ENCODE assay signal across 17 mouse cellular contexts in genomic region chr19:4404840-4405239, GRCm38 (mm10). TPM values are rescaled to one million over a fixed set of nuclear protein-coding genes. Genes with fewer than 3 reads are reported as not detected.
"Had no signal": no experiment of that assay in that cellular context is flagged by ENCODE, and none has a peak within 500 bp of the region (broad histone marks: within the 10 kb centered on the region; RNA-seq: fewer than 3 reads in every experiment).

No protein-coding gene starts in this region.

- H3K27me3 ChIP-seq: neural tube, embryonic 13.5 days; neural tube, embryonic 15.5 days; stomach, embryonic 15.5 days had no signal

- H3K4me1 ChIP-seq: neural tube, embryonic 13.5 days; neural tube, embryonic 15.5 days; stomach, embryonic 15.5 days had no signal

- H3K27ac ChIP-seq: neural tube, embryonic 13.5 days; neural tube, embryonic 15.5 days; stomach, embryonic 15.5 days; stomach, postnatal 0 days had no signal

- H3K36me3 ChIP-seq: neural tube, embryonic 13.5 days; neural tube, embryonic 15.5 days; stomach, embryonic 15.5 days had no signal

- H3K4me3 ChIP-seq: neural tube, embryonic 13.5 days; neural tube, embryonic 15.5 days; stomach, embryonic 15.5 days had no signal

- DNase-seq: retina, postnatal 1 day; right cerebral cortex, adult 18-20 months; right cerebral cortex, postnatal 14 days; right cerebral cortex, postnatal 25 days; right cerebral cortex, postnatal 4 days; spleen, adult 18-20 months; thymus, adult 18-20 months; thymus, adult 2 months; thymus, postnatal 14 days; thymus, postnatal 25 days; thymus, postnatal 36 days; thymus, postnatal 4 days had no signal

- H3K9me3 ChIP-seq: neural tube, embryonic 13.5 days; neural tube, embryonic 15.5 days; stomach, embryonic 15.5 days had no signal

- H3K9ac ChIP-seq: neural tube, embryonic 13.5 days; neural tube, embryonic 15.5 days; stomach, embryonic 15.5 days had no signal

RNA-seq across cellular contexts. Expression of gene Rhod, which starts 34.4 kb away (rescaled TPM):
- total RNA-seq: neutrophil, adult 5-6 weeks had no signal
